Mouse (Mus musculus) embryonic facial prominence, embryonic 14.5 days (tissue): ENCODE measurements at regions not wholly inside any gene's neighbourhood (a gene's known extent, or its start where the extent isn't known, plus 50 kb on each side); places are given as distances from the start of the nearest gene placed in this dataset.

Experiments
- ATAC-seq: fragments of 200-750 bp; cut with Nextera tagmentation; 2 replicates; pipeline ENCODE4 v1.8.0; 2017; ENCODE audit warnings: low read depth, moderate number of reproducible peaks, moderate TSS enrichment
- DNase-seq: peaks from one replicate; pipeline ENCODE4 v3.0.0-alpha.2; 2015; ENCODE audit warnings: low spot score
- H3K27ac ChIP-seq: fragments of 300-500 bp; sonication (generic); replicated peaks from 2 replicates; pipeline ENCODE4 v1.5.1; 2014; ENCODE audit warnings: low read depth, mild to moderate bottlenecking, low read length, moderate library complexity
- H3K27me3 ChIP-seq: fragments of 300-500 bp; sonication (generic); replicated peaks from 2 replicates; pipeline ENCODE4 v1.6.1; 2014; ENCODE audit warnings: low read length; ENCODE audit not compliant: control insufficient read depth, insufficient read depth
- H3K36me3 ChIP-seq: fragments of 300-500 bp; sonication (generic); 2 replicates; pipeline ENCODE4 v1.6.1; 2014; ENCODE audit warnings: low read length, mixed read lengths; ENCODE audit not compliant: control insufficient read depth, insufficient read depth
- H3K4me1 ChIP-seq: fragments of 300-500 bp; sonication (generic); 2 replicates; pipeline ENCODE4 v1.6.1; 2014; ENCODE audit warnings: antibody characterized with exemption, low read length; ENCODE audit not compliant: control insufficient read depth, insufficient read depth
- H3K4me2 ChIP-seq: fragments of 300-500 bp; sonication (generic); 2 replicates; pipeline ENCODE4 v1.6.1; 2014; ENCODE audit warnings: low read depth, mild to moderate bottlenecking, low read length, moderate library complexity, mixed read lengths
- H3K4me3 ChIP-seq: fragments of 300-500 bp; sonication (generic); 2 replicates; pipeline ENCODE4 v1.5.1; 2014; ENCODE audit warnings: low read depth, mild to moderate bottlenecking, low read length
- H3K9ac ChIP-seq: fragments of 300-500 bp; sonication (generic); 2 replicates; pipeline ENCODE4 v1.6.1; 2014; ENCODE audit warnings: low read depth, mild to moderate bottlenecking, low read length, moderate library complexity, mixed read lengths
- H3K9me3 ChIP-seq: fragments of 300-500 bp; sonication (generic); 2 replicates; pipeline ENCODE4 v1.6.1; 2016; ENCODE audit warnings: low read length; ENCODE audit not compliant: control insufficient read depth
- WGBS: fragments of 180-500 bp; shearing (Covaris S2); extraction: QIAGEN DNeasy Blood & Tissue Kit; methylation state at CpG from one replicate; pipeline ENCODE4 v1.1.7; 2014; 5-methylcytosine and 5-hydroxymethylcytosine counted together

GRCm38 (mm10) chr9:115492431-115493171 lies 182.4 kb upstream of the Stt3b start:
- no peaks in the 10 kb centered on the region for H3K4me1 ChIP-seq
- no peak overlapping the region for H3K9ac ChIP-seq
- no peak overlapping the region for H3K4me3 ChIP-seq
- WGBS: 85% methylated on average over 6 of the region's 6 CpGs
- no peaks in the 10 kb centered on the region for H3K27me3 ChIP-seq
- DNase-seq (no peak), ATAC-seq (no peak)
- no peak overlapping the region for H3K4me2 ChIP-seq
- H3K36me3 ChIP-seq: no peaks in the 10 kb centered on the region
- no peaks in the 10 kb centered on the region for H3K9me3 ChIP-seq
- H3K27ac ChIP-seq: no peak overlapping the region

- ATAC-seq (no peak), DNase-seq (no peak)
- WGBS: 78% methylated on average over 2 of the region's 2 CpGs
- Histone ChIP-seq H3K4me2 (no peak overlapping the region), H3K4me3 (no peak overlapping the region), H3K9me3 (no peaks in the 10 kb centered on the region), H3K36me3 (no peaks in the 10 kb centered on the region), H3K27ac (no peak overlapping the region), H3K9ac (no peak overlapping the region), H3K4me1 (no peaks in the 10 kb centered on the region), H3K27me3 (no peaks in the 10 kb centered on the region)
Measured at GRCm38 (mm10) chr9:115493765-115494164, 183.5 kb upstream of the Stt3b start.

GRCm38 (mm10) chr9:115499536-115499935 lies 189.3 kb upstream of the Stt3b start:
- ATAC-seq: no peak
- Histone ChIP-seq H3K27ac (no peak overlapping the region), H3K27me3 (no peaks in the 10 kb centered on the region), H3K4me2 (no peak overlapping the region), H3K9ac (no peak overlapping the region), H3K9me3 (no peaks in the 10 kb centered on the region), H3K4me3 (no peak overlapping the region), H3K4me1 (no peaks in the 10 kb centered on the region), H3K36me3 (no peaks in the 10 kb centered on the region)
- 68% methylated on average over 3 of the region's 3 CpGs for WGBS
- DNase-seq: no peak

GRCm38 (mm10) chr9:115504789-115505188 lies 194.6 kb upstream of the Stt3b start:
- no peak overlapping the region for H3K4me3 ChIP-seq
- ATAC-seq (no peak), DNase-seq (peak; percentile 23)
- H3K27ac ChIP-seq: no peak overlapping the region
- H3K9ac ChIP-seq: no peak overlapping the region
- no peaks in the 10 kb centered on the region for H3K36me3 ChIP-seq
- H3K27me3 ChIP-seq: no peaks in the 10 kb centered on the region
- H3K9me3 ChIP-seq: no peaks in the 10 kb centered on the region
- no peak overlapping the region for H3K4me2 ChIP-seq
- H3K4me1 ChIP-seq: no peaks in the 10 kb centered on the region
- WGBS: 23% methylated on average over 2 of the region's 2 CpGs

- no peaks in the 10 kb centered on the region for H3K4me1 ChIP-seq
- H3K27me3 ChIP-seq: no peaks in the 10 kb centered on the region
- no peak for DNase-seq
- WGBS: 72% methylated on average over 7 of the region's 7 CpGs
- H3K9ac ChIP-seq: no peak overlapping the region
- no peaks in the 10 kb centered on the region for H3K9me3 ChIP-seq
- H3K36me3 ChIP-seq: no peaks in the 10 kb centered on the region
- H3K4me3 ChIP-seq: no peak overlapping the region
- no peak overlapping the region for H3K4me2 ChIP-seq
- no peak for ATAC-seq
- H3K27ac ChIP-seq: no peak overlapping the region
Measured at GRCm38 (mm10) chr9:115507131-115507689, 197.0 kb upstream of the Stt3b start.

- Histone ChIP-seq H3K27ac (no peak overlapping the region), H3K9ac (no peak overlapping the region), H3K4me2 (no peak overlapping the region), H3K4me3 (no peak overlapping the region), H3K9me3 (0 out of 2 replicates have a peak, but pooled peaks cover 4% of the 10 kb centered on the region), H3K4me1 (peaks cover 5% of the 10 kb centered on the region; the same call in 1 of the 2 replicates), H3K27me3 (no peaks in the 10 kb centered on the region), H3K36me3 (no peaks in the 10 kb centered on the region)
- WGBS: 64% methylated on average over 16 of the region's 16 CpGs
- no peak for DNase-seq
- no peak for ATAC-seq
Measured at GRCm38 (mm10) chr9:115512835-115513629, 202.8 kb upstream of the Stt3b start.

GRCm38 (mm10) chr9:115517903-115518302 lies 207.7 kb upstream of the Stt3b start:
- no peak for DNase-seq
- H3K27ac ChIP-seq: no peak overlapping the region

GRCm38 (mm10) chr9:115524161-115524560 lies 213.9 kb upstream of the Stt3b start:
- H3K4me1 ChIP-seq: peaks cover 19% of the 10 kb centered on the region
- no peaks in the 10 kb centered on the region for H3K9me3 ChIP-seq
- H3K9ac ChIP-seq: no peak overlapping the region
- WGBS: 51% methylated on average over 3 of the region's 3 CpGs
- no peak overlapping the region for H3K4me2 ChIP-seq
- DNase-seq: no peak
- no peaks in the 10 kb centered on the region for H3K36me3 ChIP-seq
- no peak overlapping the region for H3K27ac ChIP-seq
- H3K4me3 ChIP-seq: no peak overlapping the region
- no peak for ATAC-seq
- no peaks in the 10 kb centered on the region for H3K27me3 ChIP-seq

More at GRCm38 (mm10) chr9:115517903-115518302, 207.7 kb upstream of the Stt3b start:
- Histone ChIP-seq H3K4me3 (no peak overlapping the region), H3K27me3 (no peaks in the 10 kb centered on the region), H3K36me3 (no peaks in the 10 kb centered on the region), H3K4me2 (no peak overlapping the region), H3K4me1 (peaks cover under 1% of the 10 kb centered on the region; the same call in 1 of the 2 replicates), H3K9ac (no peak overlapping the region), H3K9me3 (0 out of 2 replicates have a peak, but pooled peaks cover 4% of the 10 kb centered on the region)
- ATAC-seq: no peak
